Mouse (Mus musculus) cerebellum, postnatal 10 days (tissue): ENCODE results near the gene Crip1.

Experiments used
- DNase-seq, 2 experiments: peaks; one replicate each; pipeline ENCODE4 v3.0.0; 2021; ENCODE audit warnings: mixed read lengths in 2 of 2

Gene Crip1

DNA sequence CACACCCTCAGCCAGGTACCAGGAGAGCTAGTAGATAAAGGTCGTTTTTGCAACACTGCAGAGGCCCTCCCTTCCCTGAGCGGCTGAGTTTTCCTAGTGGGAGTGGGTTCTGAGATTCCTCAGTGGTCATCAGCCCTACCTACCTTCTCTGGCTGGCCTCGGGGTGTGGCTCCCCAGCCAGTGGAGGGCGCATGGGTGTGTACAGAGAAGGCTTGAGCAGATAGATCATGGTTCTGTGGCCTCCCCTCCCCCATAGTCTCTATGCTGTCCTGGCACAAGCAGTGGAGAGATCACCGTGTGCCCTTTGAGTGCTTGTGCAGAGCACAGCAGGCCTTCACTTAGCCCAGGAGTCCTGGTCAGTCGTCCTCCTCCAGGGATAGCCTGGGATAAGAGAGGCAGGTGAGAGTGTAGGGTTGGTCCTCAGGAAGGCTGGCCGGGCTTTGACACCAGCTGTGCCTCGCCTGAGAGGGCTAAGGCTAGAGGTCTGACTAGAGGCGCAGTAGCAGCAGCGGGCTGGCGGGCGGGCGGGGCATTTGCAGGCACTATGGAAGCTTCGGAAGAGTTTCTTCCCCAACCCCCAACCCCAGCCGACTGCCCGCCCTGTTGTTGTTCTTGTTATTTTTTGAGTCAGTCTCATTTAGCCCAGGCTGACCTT lies 2.4 kb downstream of the Crip1 start:
- peak; percentile 57 to 58 for DNase-seq

DNA sequence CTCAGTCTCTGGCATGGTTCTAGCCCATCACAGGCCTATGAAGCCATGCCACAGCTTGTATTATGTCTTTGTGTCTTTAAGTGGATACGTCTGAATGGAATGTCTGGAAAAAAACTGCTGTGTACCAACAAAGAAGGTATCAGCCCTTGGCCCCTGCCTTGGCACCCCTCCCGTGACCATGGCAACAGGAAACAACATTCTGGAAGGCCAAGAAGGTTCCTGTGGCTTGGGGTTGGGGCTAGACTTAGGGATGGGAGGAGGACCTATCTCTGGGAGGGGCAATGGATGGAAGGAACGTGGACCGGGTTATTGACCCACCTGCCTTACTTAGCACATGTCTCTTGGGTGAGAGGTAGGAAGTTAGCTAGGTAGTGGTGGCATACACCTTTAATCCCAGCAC lies 3.2 kb downstream of the Crip1 start:
- DNase-seq, result peak; percentile 58 to 62

DNA sequence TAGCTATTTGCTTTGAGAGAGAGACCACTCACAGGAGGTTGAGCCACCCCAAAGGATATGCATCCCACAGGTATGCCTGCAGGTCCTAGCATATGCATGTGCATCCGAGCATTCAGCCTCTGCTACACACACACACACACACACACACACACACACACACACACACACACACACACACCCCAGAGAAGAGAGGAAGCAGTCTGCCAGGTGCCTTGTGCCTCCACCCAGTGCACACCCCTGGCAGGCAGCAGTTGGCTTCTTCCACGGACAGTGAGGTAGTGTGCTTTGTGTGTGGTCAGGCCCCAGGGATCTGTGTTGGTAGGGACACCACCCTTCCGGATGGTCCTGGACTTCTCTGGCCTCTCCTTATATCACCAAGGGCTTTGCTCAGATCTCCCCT lies 3.8 kb downstream of the Crip1 start:
- no peak for DNase-seq

DNA sequence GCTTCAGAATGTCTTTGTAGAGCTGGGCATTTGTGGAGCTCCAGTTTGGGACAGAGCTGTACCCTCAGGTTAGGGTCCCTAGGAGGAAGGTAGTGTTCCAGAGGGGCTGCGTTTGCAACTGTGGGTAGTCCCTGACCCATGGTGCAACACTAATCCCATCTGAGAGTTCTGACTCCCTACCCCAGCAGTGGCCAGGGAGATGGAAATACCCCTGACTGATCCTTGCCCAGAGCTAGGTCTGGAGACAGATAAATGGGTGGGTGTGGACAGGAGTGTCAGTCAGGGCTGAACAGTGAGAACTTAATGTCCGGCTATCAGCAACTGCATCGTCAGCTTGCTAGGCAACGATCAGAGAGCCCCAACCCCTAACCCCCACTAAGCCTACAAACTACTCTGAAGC lies 4.5 kb downstream of the Crip1 start:
- no peak for DNase-seq

DNA sequence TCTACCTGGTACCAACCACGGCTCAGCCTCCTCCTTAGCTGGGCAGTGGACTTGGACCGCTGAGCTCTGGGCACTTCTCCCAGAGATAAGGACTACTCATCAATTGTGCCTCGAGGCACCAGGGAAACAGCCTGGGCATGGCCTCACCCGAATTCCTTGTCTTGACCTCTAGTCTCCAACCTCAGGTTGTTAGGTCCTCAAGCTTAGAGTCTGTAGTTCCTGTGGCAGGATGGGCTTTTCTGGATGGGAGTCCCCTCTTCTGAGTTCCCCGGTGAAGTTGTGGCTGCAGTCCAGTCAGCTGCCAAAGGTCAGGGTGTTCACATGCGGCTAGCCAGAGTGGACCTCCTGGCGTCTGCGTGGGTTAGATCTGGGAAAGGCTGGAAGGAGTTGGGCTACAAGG lies 4.9 kb downstream of the Crip1 start:
- no peak for DNase-seq

DNA sequence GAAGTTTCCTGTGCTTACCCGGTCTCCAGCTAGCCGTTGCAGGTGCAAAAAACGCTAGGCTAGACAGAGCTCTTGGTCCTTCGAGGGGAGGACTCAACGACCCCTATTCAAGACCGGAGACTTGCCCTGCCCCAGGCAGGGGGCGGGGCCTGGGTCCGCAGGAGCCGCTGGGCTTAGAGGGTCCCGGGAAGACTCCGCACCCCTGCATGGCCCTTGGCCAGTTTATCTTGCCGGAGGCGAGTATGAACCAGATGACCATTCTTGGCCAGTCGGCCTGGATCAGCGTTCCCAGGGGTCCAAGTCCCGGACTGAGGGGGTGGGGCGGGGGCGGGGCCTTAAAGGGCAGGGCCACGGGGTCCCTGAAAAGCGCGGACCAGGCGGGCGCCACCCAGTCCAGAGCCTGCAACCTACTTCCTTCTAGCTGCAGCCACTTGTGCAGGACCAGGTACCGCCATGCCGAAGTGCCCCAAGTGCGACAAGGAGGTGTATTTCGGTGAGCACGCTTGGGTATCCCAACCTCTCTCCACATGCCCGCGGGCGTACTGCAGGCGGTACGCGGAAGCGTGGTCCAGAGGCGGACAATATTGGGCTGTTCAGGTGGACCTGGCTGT lies 5.7 kb downstream of the Crip1 start:
- DNase-seq, result peak; percentile 40 to 52

DNA sequence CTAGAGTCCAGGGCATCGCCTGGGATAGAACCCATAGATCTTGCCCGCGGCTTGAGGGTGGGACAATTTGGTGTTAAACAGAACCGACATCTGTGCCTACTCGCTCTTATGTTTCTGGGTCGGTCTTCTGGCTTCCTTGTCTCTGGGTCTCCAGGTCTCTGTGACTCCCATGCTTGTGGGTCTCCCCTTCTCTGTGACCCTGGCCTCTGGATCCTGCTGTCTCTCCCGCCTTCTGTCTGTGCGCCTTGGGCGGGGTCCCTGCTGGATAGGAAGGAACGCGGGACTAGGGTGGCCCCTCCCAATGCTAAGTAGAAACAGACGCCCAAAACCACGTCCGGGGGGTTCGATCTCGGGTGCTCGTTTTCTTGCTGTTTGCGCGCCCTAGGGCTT lies 6.2 kb downstream of the Crip1 start:
- peak in 1 of 2 experiments; percentile 14 for DNase-seq

DNA sequence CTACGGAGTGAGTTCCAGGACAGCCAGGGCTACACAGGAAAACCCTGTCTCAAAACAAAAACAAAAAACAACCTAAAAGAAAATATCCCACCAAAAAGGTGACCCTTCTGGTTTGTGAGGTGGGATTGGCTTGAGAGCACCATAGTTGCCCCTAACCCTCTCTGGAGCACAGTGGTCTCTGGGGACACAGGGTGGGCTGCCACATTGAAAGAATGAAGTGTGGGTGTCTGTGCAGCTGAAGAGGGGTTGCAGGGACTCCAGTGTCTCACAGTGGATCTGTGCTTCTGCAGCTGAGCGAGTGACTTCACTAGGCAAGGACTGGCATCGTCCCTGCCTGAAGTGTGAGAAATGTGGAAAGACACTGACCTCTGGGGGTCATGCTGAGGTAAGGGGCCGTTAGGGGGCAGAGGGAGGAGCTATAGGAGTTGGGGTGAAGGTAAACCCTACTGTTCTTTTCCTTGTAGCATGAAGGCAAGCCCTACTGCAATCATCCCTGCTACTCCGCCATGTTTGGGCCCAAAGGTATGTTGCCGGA lies 6.9 kb downstream of the Crip1 start:
- DNase-seq, result peak in 1 of 2 experiments; percentile 7

DNA sequence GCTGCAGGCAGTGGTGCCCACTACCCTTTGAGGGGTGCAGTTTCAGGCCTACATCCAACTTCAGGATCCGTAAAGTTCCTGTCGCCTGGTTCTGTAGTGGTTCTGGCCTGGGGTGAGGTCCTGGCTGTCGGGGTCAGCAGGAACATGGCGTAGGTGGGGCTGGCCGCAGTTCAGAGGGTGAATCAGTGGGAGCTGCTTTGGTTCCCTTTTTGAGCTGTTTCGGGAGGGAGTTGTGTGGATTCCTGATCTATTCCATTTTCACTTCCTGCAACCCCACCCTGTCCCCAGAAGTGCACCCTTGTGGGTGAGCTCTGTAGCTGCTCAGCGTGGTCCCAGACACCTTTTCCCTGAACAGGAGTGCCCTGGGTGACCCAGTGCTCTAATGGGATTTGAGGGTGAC lies 7.9 kb downstream of the Crip1 start:
- DNase-seq, result peak in 1 of 2 experiments; percentile 15

DNA sequence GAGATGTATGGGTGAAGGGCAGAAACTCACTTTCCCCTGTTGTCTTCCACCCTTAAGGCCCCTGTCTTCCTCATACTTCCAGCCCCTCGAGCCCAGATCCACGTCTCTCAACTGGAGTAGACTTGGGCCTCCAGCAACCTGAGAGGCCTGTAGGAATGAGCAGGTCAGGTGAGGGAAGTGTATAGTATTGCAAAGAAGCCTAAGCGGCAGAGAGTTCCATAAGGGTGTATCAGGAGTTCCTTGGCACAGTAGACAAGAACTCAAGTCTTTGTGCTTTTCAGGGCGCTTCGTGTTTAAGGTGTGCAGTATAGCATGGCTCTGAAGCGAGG lies 8.6 kb downstream of the Crip1 start:
- DNase-seq, result no peak

DNA sequence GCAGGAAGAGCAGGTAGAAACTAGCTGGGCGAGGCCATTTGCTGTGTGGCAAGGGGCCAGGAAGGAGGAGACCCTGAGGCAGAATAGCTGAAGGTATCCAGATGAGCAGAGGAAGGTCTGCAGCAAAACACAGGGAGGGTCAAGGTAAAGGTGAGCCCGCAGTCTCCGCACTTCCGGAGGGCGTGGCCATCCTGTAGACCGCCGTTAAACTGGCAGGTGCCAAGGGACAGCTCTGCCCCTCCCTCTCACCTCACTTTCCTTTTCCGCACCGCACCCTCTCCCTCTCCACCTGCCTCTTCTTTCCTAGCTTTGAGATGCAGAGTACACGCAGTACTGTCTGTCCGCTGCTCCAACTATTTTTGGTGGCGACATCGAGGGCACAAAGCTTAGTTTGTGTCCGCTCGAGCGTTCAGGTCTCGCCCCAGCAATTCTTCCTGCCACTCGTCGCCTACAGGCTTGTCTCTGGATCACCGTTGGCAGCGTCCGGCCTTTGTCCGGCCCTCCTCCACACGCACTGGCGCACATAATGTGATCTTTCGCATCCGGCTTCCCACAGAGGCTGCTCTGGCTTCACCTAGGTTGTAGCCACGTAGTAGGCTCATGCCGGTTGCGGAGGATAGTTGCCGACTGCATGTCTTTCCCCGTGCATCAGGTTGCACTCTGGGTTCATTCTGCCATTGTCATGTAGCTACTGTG lies 9.1 kb downstream of the Crip1 start:
- peak; percentile 70 to 72 for DNase-seq

DNA sequence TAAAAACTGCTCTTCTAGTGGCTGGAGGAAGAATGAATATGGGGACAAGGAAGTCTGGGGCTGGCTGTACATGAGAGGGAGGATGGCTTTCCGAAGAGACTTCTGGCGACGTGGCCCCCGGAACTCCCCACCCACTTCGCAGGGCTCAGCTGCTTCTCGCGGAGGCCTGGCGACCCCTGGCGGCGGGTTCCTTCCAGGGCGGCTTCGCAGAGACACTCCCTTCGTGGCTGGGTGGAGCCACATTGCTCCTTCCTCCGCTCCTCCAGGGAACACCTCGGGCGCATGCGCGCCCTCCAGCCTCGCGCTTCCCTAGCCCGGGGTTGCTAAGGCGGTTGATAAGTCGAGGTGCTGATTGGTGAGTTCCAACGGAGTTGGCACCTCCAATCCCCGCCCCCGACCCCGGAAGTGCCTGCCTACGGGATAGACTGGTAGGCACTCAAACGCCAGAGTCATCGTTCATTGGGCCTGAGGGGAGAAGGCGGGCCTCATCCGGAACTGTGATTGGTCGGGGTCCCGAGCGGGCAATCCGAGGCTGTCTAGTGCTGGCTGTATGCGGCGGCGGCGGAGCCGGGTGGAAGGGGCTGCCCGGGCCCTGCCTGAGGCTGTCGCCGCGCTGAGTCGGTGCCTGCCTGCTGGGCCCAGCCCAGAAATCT lies 9.9 kb downstream of the Crip1 start, which contains the start of gene Tedc1:
Gene Tedc1, plus strand, starts transcription at position 535 of the 653 bp plus-strand sequence.
- peak; percentile 100 for DNase-seq

DNA sequence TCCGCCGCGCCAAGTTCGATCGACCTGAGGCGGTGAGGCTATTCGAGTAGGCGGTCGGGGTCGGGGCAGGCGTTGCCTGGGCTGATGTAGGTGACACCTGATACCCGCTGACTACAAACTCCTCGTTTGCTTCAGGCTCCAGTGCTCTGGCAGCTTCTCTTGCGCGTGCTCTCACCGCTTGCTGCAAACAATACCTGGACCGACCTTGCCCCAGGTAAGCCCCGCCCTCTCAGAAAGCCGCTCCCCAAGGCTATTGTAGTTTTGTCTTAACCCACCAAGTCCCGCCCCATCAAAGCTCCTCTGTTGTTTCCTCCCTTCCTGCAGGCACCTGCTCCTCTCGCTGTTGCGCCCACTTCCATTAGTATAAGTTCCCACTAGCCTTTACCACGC lies 10.4 kb downstream of the Crip1 start:
- no peak for DNase-seq

DNA sequence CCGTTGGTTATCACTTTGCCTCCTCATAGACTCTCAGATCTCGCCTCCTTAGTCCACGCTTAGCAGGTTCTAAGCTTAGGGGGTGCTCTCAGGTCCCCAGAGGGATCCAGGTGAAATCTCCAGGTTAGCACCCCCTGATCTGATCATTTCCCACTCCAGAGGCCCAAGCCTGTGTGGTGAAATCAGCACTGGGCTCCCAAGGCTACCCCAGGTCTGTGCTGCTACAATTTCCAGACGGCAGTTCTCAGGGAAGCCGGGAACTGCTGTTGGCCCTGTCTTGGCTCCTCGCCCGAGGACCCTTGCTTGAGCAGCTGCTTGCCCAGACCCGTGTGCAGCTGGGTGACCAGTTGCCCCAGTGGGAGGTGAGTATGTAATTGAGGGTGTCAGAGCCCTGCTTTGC lies 10.9 kb downstream of the Crip1 start:
- peak; percentile 59 to 64 for DNase-seq

DNA sequence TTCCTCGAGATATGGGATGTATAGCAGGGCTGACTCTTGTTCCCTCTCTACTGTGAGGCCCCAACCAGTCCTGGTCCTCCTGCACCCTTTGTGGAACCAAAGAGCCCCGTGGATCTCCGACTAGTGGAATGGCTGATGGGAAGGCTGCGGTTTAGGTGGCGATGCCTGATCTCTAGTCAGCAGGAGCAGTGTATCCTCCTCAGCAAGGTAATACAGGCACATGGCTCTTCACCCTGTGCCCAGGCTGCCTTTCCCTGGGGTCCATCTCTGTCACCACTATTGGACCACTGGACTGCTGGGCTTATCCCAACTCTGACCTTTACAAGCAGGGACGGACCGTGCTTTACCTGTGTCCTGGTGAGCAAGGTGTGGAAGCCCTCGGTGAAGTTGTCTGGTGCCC lies 11.4 kb downstream of the Crip1 start:
- no peak for DNase-seq

DNA sequence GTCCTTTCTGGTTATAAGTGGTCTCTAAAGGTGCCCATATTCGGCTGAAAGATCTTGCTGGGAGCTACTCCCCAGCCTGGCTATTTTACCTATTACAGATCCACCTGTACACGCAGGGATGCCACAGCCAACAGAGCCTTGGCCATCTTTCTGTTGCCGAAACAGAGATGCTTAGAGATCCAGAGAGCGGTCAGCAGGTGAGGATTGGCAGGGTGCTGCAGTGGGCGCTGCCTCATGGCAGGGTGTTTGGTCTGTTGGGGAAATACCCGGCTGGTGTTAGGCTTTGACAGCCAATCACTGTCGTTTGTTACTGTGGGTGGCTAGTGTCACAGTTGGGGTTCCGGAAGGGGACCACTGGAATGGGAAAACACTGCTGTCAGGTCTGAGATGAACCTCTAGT lies 11.9 kb downstream of the Crip1 start:
- no peak for DNase-seq

DNA sequence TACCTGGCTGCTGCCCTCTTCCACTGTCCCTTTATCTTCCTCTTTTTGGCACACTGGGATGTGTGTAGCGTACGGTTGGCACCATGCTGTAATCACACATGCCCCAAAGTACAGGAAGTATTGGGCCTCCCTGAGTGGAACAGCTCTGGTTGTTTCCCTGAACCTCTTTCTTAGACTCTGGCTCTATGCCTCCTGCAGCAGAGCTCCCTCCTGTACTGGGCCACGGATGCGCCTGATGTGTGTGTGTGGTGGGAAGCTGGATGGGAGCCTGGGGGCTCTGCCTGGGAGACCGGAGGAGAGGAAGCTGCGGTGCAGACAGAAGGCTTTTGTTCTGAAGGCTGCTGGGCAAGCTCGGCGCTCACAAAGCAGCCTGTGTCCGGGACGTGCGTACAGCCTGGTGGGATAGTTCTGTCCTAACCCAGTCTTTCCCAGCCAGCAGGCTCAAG lies 17.5 kb downstream of the Crip1 start:
- DNase-seq, result peak; percentile 46 to 63

DNA sequence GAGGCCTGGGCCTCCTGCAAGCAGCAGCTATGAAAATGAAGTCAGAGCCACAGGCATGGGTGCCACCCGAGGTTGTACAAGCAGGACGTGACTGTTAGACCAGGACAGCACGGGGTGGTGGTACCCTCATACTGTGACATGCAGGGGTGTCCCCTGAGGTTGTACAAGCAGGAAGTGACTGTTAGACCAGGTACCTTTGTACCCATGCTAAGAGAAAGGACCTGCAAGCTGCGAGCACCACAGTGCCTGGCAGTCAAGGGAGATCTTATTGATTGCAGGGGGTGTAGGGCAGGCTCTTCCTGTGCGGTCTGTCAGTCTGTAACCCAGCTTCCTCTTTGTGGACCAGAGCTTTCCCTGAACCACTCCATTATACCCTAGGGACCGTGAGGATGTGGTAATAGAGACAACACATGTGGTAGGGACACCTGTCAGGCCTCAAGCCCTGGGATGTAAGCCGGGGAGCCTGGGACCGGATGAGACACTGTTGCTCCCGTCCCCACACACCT lies 22.0 kb downstream of the Crip1 start:
- DNase-seq, result no peak

DNA sequence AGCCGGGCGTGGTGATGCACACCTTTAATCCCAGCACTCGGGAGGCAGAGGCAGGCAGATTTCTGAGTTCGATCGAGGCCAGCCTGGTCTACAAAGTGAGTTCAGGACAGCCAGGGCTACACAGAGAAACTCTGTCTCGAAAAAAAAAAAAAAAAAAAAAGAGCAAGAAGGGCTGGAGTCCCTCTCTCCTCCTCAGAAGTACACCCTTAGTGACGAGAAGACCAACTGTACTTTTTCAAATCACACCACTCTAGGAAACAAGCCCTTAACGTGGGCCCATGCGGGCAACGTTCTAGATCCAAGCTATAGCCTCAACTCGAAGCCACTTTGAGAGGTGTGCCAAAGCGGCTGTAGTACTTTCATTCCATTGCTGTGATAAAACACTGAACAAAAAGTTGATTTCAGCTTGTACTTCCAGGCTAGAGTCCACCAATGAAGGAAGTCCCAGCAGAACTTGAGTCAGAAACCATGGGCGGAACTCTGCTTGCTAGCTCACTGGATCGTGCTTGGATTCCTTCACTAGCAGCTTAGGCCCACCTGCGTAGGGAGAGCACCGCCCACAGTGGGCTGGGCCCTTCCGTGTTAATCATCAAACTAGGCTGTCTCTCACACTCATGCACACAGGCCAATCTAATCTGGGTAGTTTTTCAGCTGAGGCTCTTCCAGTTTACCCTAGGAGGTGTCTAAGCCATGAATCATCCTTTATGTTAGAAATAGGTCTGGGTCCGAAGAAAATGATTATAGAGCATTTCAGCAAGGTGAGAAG lies 31.0 kb downstream of the Crip1 start:
- DNase-seq, result no peak

DNA sequence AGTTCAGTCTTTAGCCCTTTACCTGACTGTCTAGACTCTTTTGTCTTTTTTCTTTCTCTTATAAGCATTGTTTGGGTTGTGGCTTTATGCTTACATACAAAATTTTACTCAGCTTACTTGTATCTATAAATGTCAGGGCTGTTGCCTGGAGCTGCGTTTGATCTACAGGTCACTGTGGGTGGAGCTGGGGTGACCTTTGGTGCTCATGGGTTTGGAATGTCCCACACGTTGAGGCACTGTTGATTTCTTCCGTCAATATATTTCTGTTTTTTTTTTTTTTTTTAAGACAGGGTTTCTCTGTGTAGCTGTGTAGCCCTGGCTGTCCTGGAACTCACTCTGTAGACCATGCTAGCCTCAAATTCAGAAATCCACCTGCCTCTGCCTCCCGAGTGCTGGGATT lies 34.9 kb downstream of the Crip1 start:
- DNase-seq, result no peak

DNA sequence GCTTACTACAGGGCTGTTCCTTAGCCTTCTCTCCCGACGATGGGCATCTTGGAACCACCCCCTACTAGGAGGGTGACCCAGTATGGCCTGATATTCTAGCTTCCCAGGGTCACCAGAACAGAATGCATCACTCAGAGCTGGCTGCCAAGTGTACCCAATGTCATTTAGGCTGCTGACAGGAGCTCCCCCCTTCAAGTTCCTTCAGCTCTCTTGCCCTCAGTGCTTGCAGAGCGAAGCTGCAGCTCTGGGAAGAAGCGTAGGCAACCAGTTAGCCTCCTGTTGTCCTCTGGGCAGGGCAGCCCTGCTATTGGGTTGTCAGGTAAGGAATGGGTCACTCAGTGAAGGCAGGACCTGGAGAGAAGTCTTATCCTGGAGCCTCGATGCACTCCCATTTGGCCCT lies 38.8 kb downstream of the Crip1 start:
- no peak for DNase-seq
